Mouse (Mus musculus) CH12.LX (cell line): ENCODE measurements around the gene Coro7.

ENCODE experiments used
- CHD2 ChIP-seq: IDR thresholded peaks from 2 replicates; pipeline ENCODE4 v1.6.1; 2011; ENCODE audit warnings: low read length, improper control_type of control experiment
- EP300 ChIP-seq: IDR thresholded peaks from 2 replicates; pipeline ENCODE4 v1.6.1; 2011; ENCODE audit warnings: low read length, improper control_type of control experiment
- MAFK ChIP-seq: IDR thresholded peaks from 2 replicates; pipeline ENCODE4 v1.6.1; 2011; ENCODE audit warnings: low read length, improper control_type of control experiment; ENCODE audit not compliant: insufficient replicate concordance
- MAX ChIP-seq: IDR thresholded peaks from 2 replicates; pipeline ENCODE4 v1.6.1; 2011; ENCODE audit warnings: low read length, improper control_type of control experiment
- POLR2A ChIP-seq: IDR thresholded peaks from 2 replicates; pipeline ENCODE4 v1.6.1; 2011; ENCODE audit warnings: low read depth, mild to moderate bottlenecking, improper control_type of control experiment, low read length

DNA sequence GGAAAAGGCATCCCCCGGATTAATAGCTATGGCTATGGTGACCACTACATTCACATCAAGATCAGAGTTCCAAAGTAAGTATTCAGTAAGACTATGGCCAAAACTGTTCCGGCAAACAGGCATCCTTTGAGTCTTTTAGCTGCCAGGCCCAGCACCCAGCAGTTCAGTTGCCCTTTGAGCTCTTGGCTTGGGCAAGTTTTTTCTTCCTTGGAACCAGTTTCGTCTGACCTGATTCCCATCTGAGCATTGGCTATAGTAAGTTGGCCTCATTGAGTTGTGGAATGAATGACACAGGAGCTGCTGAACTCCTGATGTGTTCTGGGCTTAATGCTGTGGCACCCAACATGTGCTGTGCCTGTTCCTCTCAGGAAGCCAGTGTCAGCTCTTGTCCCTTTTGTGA, 21.6 kb upstream of the Coro7 start:
- TF ChIP-seq EP300 (no peak), MAX (no peak), CHD2 (no peak), MAFK (no peak), POLR2A (no peak)
